Mouse (Mus musculus): ENCODE data around the gene Msi1. TPM values are rescaled to one million over a fixed set of nuclear protein-coding genes. Genes with fewer than 3 reads are reported as not detected.
A peak's percentile ranks its signal among the peaks of the same experiment; 100 is the strongest.

Msi1 gene
- polyA plus RNA-seq, 1 experiment = 9.1 TPM

DNA sequence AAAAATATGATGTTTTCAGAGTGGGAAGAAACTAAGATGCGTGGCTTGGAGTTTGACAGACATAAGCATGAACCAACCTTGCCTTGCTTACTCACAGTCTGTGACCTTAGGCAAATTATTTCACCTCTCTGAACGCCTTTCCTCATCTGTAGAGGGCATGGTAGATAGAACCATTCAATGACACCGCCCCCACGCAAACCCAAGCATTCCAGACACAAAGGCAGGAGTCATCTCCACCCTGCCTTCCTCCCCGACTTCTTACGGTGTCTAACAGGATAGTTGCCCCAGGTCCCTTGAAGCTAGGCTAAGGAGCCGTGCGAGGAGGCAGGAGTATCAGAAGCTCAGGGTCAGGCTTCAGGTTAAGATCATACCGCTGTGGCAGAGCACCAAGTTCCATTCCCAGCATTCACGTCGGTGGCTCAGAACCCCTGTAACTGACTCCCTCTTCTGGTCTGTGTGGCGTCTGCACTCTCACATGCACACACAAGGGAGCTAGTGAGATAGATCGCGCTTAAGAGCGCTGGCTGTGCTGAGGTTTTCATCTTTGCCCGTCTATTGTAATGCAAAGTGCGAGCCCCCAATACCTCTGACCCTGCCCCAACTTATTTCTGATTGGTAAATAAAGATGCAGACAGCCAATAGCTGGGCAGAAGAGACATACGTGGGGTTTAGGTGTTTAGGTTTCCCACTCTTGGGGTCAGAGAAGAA, 35.2 kb downstream of the Msi1 start:
- Histone ChIP-seq H3K4me1 (ENCODE audit: control insufficient read depth, insufficient read depth, low read length) (no peaks in the 10 kb centered on the region), H3K4me3 (ENCODE audit: insufficient read depth, low read length) (no peak overlapping the region), H3K27ac (ENCODE audit: insufficient read depth, low read length) (no peak overlapping the region)
- TF ChIP-seq POLR2A (IDR thresholded peaks at IDR 0.05; ENCODE audit: low read depth, low read length) (no peak), CTCF (IDR thresholded peaks at IDR 0.05; ENCODE audit: borderline replicate concordance, insufficient read depth, low read length) (no peak)

DNA sequence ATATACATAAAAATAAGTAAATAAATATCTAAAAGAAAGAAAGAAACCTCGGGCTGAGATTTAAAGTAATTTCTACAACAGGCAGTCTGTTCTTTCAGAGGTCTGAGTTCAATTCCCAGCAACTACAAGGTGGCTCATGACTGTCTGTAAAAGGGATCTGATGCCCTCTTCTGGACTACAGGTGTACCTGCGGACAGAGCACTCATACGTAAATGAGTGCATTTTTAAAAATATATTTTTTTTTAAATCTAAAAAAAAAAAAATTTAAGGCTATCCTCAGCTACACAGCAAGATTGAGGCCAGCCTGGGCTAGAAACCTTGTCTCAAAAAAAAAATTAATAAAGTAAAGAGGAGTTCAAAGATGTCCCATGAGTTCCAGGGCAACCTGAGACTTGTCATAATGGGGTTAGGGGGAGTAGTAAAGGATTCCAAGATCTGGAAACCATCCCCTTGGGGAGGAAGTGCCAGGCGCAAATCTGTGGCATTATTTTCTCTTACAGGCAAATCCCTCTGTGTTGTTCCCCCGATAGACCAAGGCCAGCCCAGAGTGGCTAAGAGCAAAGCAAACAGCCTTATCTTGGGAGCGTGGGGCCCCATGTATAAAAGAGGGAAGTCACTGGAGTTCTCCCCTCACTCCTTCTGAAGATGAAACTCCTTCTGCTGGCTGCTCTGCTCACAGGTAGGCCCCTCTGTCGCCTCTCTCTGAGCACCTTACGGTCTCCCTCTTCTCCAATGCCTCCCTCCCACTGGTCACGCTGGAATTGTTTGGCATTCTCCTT, 36.4 kb downstream of the Msi1 start, which contains the start of gene Pla2g1b:
TSS of gene Pla2g1b (plus strand) at position 621 of the 779 bp plus-strand sequence.
- TF ChIP-seq CTCF (IDR thresholded peaks at IDR 0.05; ENCODE audit: borderline replicate concordance, insufficient read depth, low read length) (no peak), POLR2A (IDR thresholded peaks at IDR 0.05; ENCODE audit: low read depth, low read length) (no peak)
- H3K27ac ChIP-seq (ENCODE audit: insufficient read depth, low read length) = no peak within 1 kb of the TSS
- no peaks in the 10 kb centered on the region for H3K4me1 ChIP-seq (ENCODE audit: control insufficient read depth, insufficient read depth, low read length)
- H3K4me3 ChIP-seq (ENCODE audit: insufficient read depth, low read length) = no peak within 1 kb of the TSS

DNA sequence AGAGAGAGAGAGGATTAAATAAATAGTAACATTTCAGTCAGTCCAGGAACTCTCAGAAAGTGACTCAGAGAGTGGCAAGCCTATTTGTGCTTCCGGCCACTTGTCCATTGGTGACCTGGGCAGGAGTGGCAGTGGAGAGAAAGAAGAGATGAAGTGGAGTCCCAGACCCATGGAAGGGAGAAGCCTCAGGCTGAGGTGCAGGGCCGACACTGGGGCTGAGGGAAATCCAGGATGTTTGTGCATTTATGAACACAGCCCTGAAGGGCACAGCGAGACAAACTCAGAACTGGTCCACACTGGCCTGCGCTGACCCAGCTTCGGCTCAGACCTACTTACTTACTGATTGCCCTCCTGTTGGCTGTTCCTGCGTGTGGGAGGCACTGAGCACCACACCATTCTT, 40.4 kb downstream of the Msi1 start:
- H3K4me1 ChIP-seq (ENCODE audit: control insufficient read depth, insufficient read depth, low read length) = no peaks in the 10 kb centered on the region
- TF ChIP-seq CTCF (IDR thresholded peaks at IDR 0.05; ENCODE audit: borderline replicate concordance, insufficient read depth, low read length) = no peak
- TF ChIP-seq POLR2A (IDR thresholded peaks at IDR 0.05; ENCODE audit: low read depth, low read length) = no peak
- H3K27ac ChIP-seq (ENCODE audit: insufficient read depth, low read length) = no peak overlapping the region
- H3K4me3 ChIP-seq (ENCODE audit: insufficient read depth, low read length) = no peak overlapping the region

DNA sequence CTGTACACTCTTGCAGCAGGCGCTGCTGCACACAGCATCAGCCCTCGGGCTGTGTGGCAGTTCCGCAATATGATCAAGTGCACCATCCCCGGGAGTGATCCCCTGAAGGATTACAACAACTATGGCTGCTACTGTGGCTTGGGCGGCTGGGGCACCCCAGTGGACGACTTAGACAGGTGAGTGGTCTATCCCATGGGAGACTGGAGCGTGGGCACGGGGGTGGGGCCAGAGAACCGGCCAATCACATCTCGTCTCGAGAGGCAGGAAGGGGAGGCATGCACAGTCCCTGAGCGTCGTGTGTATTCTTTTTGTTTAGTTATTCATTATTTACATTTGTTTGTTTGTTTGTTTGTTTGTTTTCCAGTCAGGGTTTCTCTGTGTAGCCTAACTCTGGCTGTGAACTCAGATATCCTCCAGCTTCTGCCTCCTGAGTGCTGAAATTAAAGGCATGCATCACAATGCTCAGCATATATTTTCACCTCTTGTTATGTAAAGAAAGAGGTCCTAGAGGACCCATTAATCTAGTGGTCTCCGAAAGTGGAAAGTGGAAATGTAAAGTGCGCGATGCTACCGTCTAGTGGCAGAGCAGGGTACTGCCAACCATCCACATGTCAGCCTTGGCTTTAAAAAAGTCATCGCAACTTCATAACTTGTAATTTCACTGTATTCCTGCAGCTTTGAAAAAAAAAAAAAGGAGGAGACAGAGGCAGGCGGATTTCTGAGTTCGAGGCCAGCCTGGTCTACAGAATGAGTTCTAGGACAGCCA, 41.5 kb downstream of the Msi1 start:
- H3K4me1 ChIP-seq (ENCODE audit: control insufficient read depth, insufficient read depth, low read length) = no peaks in the 10 kb centered on the region
- TF ChIP-seq CTCF (IDR thresholded peaks at IDR 0.05; ENCODE audit: borderline replicate concordance, insufficient read depth, low read length) = peak; percentile 73; the same call in 1 of the 2 replicates
- no peak for TF ChIP-seq POLR2A (IDR thresholded peaks at IDR 0.05; ENCODE audit: low read depth, low read length)
- no peak overlapping the region for H3K4me3 ChIP-seq (ENCODE audit: insufficient read depth, low read length)
- no peak overlapping the region for H3K27ac ChIP-seq (ENCODE audit: insufficient read depth, low read length)

DNA sequence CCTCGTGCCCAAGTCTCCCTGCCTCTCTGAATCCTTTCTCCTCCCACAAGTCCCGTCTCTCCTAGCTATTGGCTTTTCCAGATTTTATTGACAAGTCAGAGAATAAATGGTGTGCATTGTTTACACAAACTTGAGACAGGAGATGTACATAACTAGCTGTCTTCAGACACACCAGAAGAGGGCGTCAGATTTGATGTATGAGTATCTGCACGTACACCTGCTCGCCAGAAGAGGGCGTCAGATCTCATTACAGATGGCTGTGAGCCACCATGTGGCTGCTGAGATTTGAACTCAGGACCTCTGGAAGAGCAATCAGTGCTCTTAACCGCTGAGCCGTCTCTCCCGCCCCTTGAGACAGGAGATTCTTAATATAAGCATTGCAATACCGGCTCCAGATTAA, 43.8 kb downstream of the Msi1 start:
- no peaks in the 10 kb centered on the region for H3K4me1 ChIP-seq (ENCODE audit: control insufficient read depth, insufficient read depth, low read length)
- no peak overlapping the region for H3K4me3 ChIP-seq (ENCODE audit: insufficient read depth, low read length)
- TF ChIP-seq CTCF (IDR thresholded peaks at IDR 0.05; ENCODE audit: borderline replicate concordance, insufficient read depth, low read length) (no peak), POLR2A (IDR thresholded peaks at IDR 0.05; ENCODE audit: low read depth, low read length) (no peak)
- no peak overlapping the region for H3K27ac ChIP-seq (ENCODE audit: insufficient read depth, low read length)

DNA sequence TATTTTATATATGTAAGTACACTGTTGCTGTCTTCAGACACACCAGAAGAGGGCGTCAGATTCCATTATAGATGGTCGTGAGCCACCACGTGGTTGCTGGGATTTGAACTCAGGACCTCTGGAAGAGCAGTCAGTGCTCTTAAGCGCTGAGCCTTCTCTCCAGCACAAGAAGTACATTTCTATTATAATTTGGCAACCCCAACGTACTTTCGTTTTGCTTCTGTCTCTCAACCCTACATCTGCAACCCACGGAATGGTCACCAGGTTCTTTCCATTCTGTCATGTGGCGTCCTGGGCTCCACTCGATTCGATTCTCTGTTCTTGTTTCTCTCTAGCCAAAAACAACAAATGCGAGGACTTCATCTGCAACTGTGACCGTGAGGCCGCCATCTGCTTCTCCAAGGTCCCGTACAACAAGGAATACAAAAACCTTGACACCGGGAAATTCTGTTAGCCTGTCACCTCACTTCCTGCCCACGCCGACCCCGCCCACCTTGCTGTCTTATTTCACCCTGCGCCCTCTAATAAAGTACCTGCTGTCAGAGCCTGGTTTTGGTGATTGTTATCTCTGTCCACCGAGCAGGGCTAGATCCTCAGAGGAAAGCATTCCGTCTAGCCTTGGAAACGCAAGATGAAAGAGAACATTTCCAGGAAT, 44.9 kb downstream of the Msi1 start:
- H3K4me1 ChIP-seq (ENCODE audit: control insufficient read depth, insufficient read depth, low read length) = no peaks in the 10 kb centered on the region
- TF ChIP-seq CTCF (IDR thresholded peaks at IDR 0.05; ENCODE audit: borderline replicate concordance, insufficient read depth, low read length) (no peak), POLR2A (IDR thresholded peaks at IDR 0.05; ENCODE audit: low read depth, low read length) (no peak)
- H3K4me3 ChIP-seq (ENCODE audit: insufficient read depth, low read length) = no peak overlapping the region
- no peak overlapping the region for H3K27ac ChIP-seq (ENCODE audit: insufficient read depth, low read length)

DNA sequence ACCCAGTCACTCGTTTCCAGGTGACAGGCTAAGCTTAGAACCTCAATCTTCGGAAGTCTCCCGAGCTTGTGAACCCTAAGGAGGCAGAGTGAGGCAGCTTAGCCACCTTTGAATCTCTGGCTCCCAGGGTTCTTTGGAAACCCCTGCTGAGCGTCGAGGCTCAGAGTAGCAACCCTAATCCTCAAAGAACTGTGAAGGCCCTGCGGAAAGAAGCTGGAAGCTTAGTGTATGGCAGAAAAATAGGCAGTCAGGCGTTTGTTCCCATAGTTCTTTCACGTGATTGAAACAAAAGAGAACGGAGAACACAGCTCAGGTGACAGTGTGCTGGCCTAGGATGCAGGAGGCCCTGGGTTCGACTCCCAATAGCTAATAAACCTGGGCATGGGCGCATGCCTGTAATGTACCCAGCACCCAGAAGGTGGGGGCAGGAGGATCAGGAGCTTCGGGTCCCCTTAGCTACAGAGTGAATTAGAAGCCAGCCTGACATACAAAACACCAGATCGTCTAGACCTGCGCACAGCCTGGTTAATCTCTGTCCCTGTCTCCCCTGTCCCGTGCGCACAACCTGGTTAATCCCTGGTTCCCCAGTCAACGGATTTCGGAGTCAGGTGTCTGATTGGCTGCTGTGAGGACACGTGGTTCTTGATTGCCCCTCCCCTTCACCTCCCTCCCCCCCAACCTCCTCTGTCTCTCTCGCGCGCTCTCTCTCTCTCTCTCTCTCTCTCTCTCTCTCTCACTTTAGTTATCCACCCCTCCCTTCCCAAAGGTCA, 46.1 kb downstream of the Msi1 start:
- Histone ChIP-seq H3K4me1 (ENCODE audit: control insufficient read depth, insufficient read depth, low read length) (no peaks in the 10 kb centered on the region), H3K4me3 (ENCODE audit: insufficient read depth, low read length) (no peak overlapping the region), H3K27ac (ENCODE audit: insufficient read depth, low read length) (no peak overlapping the region)
- TF ChIP-seq CTCF (IDR thresholded peaks at IDR 0.05; ENCODE audit: borderline replicate concordance, insufficient read depth, low read length) = no peak
- TF ChIP-seq POLR2A (IDR thresholded peaks at IDR 0.05; ENCODE audit: low read depth, low read length) = 0 out of 2 replicates have a peak, but pooled peaks have one; percentile 34

DNA sequence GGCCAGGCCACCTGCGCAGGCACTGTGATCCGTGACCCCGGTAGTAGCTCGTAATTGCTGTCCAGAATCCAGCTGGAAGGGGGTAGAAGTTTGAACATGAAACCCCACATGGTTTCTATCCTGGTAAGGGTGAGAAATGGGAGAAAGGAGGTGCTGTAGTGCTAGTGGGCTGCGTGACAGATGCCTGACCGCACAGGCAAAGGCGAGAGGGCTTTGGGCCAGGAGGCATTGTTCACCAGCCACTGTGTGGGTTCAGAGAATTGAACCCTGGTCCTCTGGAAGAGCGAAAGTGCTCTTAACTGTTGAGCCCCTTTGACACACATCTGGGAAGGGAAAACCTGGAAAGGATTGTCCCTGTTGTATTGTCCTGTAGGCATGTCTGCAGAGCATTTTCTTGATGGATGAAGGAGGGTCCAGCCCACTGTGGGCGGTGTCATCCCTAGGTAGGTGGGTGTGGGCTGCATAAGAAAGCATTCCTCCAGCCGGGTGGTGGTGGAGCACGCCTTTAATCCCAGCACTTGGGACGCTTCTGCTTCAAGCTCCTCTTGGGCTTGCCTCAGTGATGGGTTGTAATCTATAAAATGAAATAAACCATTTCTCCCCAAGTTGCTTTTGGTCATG, 46.8 kb downstream of the Msi1 start:
- no peak; the same call in 1 of the 2 replicates for TF ChIP-seq POLR2A (IDR thresholded peaks at IDR 0.05; ENCODE audit: low read depth, low read length)
- Histone ChIP-seq H3K4me1 (ENCODE audit: control insufficient read depth, insufficient read depth, low read length) (no peaks in the 10 kb centered on the region), H3K4me3 (ENCODE audit: insufficient read depth, low read length) (no peak overlapping the region), H3K27ac (ENCODE audit: insufficient read depth, low read length) (no peak overlapping the region)

Measured in embryonic fibroblast, embryonic 13.5 days (primary cell).